Mouse (Mus musculus) ES-Bruce4 (cell line): ENCODE measurements at regions not wholly inside any gene's neighbourhood (a gene's known extent, or its start where the extent isn't known, plus 50 kb on each side); places are given as distances from the start of the nearest gene placed in this dataset.

ENCODE experiments used
- H3K27ac ChIP-seq: 2 replicates; pipeline ENCODE4 v1.5.1; 2012; ENCODE audit warnings: low read length, inconsistent platforms; ENCODE audit not compliant: insufficient read depth
- H3K27me3 ChIP-seq: 2 replicates; pipeline ENCODE4 v1.6.1; 2012; ENCODE audit warnings: mild to moderate bottlenecking, low read length, inconsistent platforms; ENCODE audit not compliant: control insufficient read depth, poor library complexity, insufficient read depth, severe bottlenecking
- H3K36me3 ChIP-seq: 2 replicates; pipeline ENCODE4 v1.6.1; 2012; ENCODE audit warnings: inconsistent platforms, mild to moderate bottlenecking, low read length, moderate library complexity; ENCODE audit not compliant: control insufficient read depth, poor library complexity, insufficient read depth, severe bottlenecking
- H3K4me1 ChIP-seq: one replicate; pipeline ENCODE4 v1.8.1; 2011; ENCODE audit warnings: low read length; ENCODE audit not compliant: control insufficient read depth, insufficient read depth
- H3K4me3 ChIP-seq: 2 replicates; pipeline ENCODE4 v1.5.1; 2011; ENCODE audit warnings: low read depth, mild to moderate bottlenecking, low read length
- H3K9ac ChIP-seq: 2 replicates; pipeline ENCODE4 v1.6.1; 2012; ENCODE audit warnings: low read depth, mild to moderate bottlenecking, inconsistent platforms; ENCODE audit not compliant: poor library complexity, severe bottlenecking
- H3K9me3 ChIP-seq: replicated peaks from 2 replicates; pipeline ENCODE4 v1.6.1; 2012; ENCODE audit warnings: mild to moderate bottlenecking, low read length, inconsistent platforms; ENCODE audit not compliant: control insufficient read depth, poor library complexity, insufficient read depth, severe bottlenecking
- CTCF ChIP-seq: IDR thresholded peaks from one replicate; pipeline ENCODE4 v1.8.1; 2011; ENCODE audit warnings: low read depth, low read length
- EP300 ChIP-seq: IDR thresholded peaks from 2 replicates; pipeline ENCODE4 v1.6.1; 2011; ENCODE audit warnings: low read depth, low read length; ENCODE audit not compliant: insufficient read depth
- POLR2A ChIP-seq: IDR thresholded peaks from one replicate; pipeline ENCODE4 v1.8.1; 2011; ENCODE audit warnings: low read length; ENCODE audit not compliant: insufficient read depth

GRCm38 (mm10) chr9:49946857-49947256 is 148.1 kb upstream of the Ncam1 start:
- TF ChIP-seq POLR2A, result no peak
- no peak for TF ChIP-seq EP300
- TF ChIP-seq CTCF, result no peak
- Histone ChIP-seq H3K9ac (no peak overlapping the region), H3K27ac (no peak overlapping the region), H3K27me3 (peaks cover 1% of the 10 kb centered on the region; the same call in 1 of the 2 replicates), H3K36me3 (no peaks in the 10 kb centered on the region), H3K4me3 (no peak overlapping the region), H3K4me1 (peaks cover 4% of the 10 kb centered on the region), H3K9me3 (no peaks in the 10 kb centered on the region; the same call in 1 of the 2 replicates)

- H3K9ac ChIP-seq, result no peak overlapping the region
- no peaks in the 10 kb centered on the region for H3K27me3 ChIP-seq
- H3K36me3 ChIP-seq, result no peaks in the 10 kb centered on the region
- no peaks in the 10 kb centered on the region for H3K9me3 ChIP-seq
- H3K27ac ChIP-seq, result peak overlapping the region; percentile 51; the same call in 1 of the 2 replicates
- H3K4me3 ChIP-seq, result no peak overlapping the region
- no peaks in the 10 kb centered on the region for H3K4me1 ChIP-seq
- peak; percentile 85 for TF ChIP-seq EP300
- TF ChIP-seq CTCF, result no peak
Observed at GRCm38 (mm10) chr9:49935555-49936376, 137.0 kb upstream of the Ncam1 start.

GRCm38 (mm10) chr9:49928041-49928656 is 129.4 kb upstream of the Ncam1 start:
- Histone ChIP-seq H3K36me3 (no peaks in the 10 kb centered on the region), H3K27me3 (no peaks in the 10 kb centered on the region), H3K4me1 (no peaks in the 10 kb centered on the region), H3K27ac (no peak overlapping the region), H3K9ac (no peak overlapping the region), H3K9me3 (no peaks in the 10 kb centered on the region), H3K4me3 (no peak overlapping the region)
- TF ChIP-seq CTCF, result no peak
- TF ChIP-seq EP300, result peak; percentile 61; the same call in 1 of the 2 replicates

- Histone ChIP-seq H3K27ac (no peak overlapping the region), H3K9me3 (no peaks in the 10 kb centered on the region), H3K27me3 (no peaks in the 10 kb centered on the region), H3K4me1 (no peaks in the 10 kb centered on the region), H3K9ac (no peak overlapping the region), H3K36me3 (no peaks in the 10 kb centered on the region), H3K4me3 (no peak overlapping the region)
- TF ChIP-seq EP300 (no peak), POLR2A (no peak), CTCF (no peak)
Observed at GRCm38 (mm10) chr9:49927281-49927680, 128.6 kb upstream of the Ncam1 start.

GRCm38 (mm10) chr9:49925796-49926195 is 127.1 kb upstream of the Ncam1 start:
- no peaks in the 10 kb centered on the region for H3K36me3 ChIP-seq

GRCm38 (mm10) chr9:49923981-49924501 is 125.3 kb upstream of the Ncam1 start:
- H3K4me1 ChIP-seq, result no peaks in the 10 kb centered on the region
- no peak overlapping the region for H3K9ac ChIP-seq
- no peaks in the 10 kb centered on the region for H3K36me3 ChIP-seq
- no peaks in the 10 kb centered on the region for H3K9me3 ChIP-seq
- H3K4me3 ChIP-seq, result no peak overlapping the region
- H3K27me3 ChIP-seq, result no peaks in the 10 kb centered on the region
- TF ChIP-seq CTCF (no peak), POLR2A (no peak), EP300 (no peak)
- H3K27ac ChIP-seq, result no peak overlapping the region

More at GRCm38 (mm10) chr9:49925796-49926195, 127.1 kb upstream of the Ncam1 start:
- Histone ChIP-seq H3K27me3 (no peaks in the 10 kb centered on the region), H3K9me3 (no peaks in the 10 kb centered on the region), H3K27ac (no peak overlapping the region), H3K4me3 (no peak overlapping the region), H3K4me1 (no peaks in the 10 kb centered on the region), H3K9ac (no peak overlapping the region)
- TF ChIP-seq POLR2A (no peak), EP300 (no peak), CTCF (no peak)
